Mouse (Mus musculus) small intestine, adult 2 months (tissue): ENCODE data around the gene Tnfrsf13b.

ENCODE experiments used
- CTCF ChIP-seq: fragments of 200-500 bp; IDR thresholded peaks from 2 replicates; pipeline ENCODE4 v1.5.1; 2012; ENCODE audit warnings: low read depth, mild to moderate bottlenecking, control low read depth, inconsistent platforms, low read length, moderate library complexity, mixed read lengths; ENCODE audit not compliant: insufficient replicate concordance, insufficient read length; ENCODE audit errors: extremely low read depth
- POLR2A ChIP-seq: fragments of 200-500 bp; IDR thresholded peaks from 2 replicates; pipeline ENCODE4 v1.6.1; 2012; ENCODE audit warnings: low read depth, mild to moderate bottlenecking, control low read depth, inconsistent platforms, low read length, moderate library complexity

- TF ChIP-seq POLR2A (no peak), CTCF (no peak)
Observed at GRCm38 (mm10) chr11:61170184-61170583, 43.6 kb downstream of the Tnfrsf13b start.
